Mouse (Mus musculus): ENCODE data around the gene 1700067P10Rik.

- TF ChIP-seq EP300 (IDR thresholded peaks at IDR 0.05; ENCODE audit: insufficient read depth, low read depth, low read length): no peak
- no peak for TF ChIP-seq CTCF (IDR thresholded peaks at IDR 0.05)
- no peak for TF ChIP-seq POLR2A (IDR thresholded peaks at IDR 0.05; ENCODE audit: insufficient read depth, low read depth, low read length)
Measured at GRCm38 (mm10) chr17:48108520-48108919, 19.4 kb downstream of the 1700067P10Rik start.
